Mouse (Mus musculus): Measurements from ENCODE around the gene Rps25.

DNA sequence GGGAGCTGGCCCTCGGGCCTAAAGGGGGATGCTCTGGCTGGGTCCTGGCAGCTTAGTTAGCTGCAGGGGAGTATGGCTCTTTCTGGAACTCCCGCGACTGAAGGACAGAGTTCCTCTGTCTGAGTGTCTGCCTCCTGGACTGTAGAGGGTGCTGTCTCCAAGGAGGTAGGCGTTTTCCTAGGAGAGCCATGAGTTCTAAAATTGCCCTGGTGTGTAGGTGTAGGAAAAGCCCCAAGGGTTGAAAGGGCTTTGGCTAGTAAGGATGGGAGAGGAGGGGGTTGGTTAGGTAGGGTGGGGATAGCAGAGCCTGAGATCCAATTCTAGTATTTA is 47.9 kb downstream of the Rps25 start, which contains the start of gene Upk2:
- TF ChIP-seq CTCF (IDR thresholded peaks at IDR 0.05; ENCODE audit: low read depth) (peak; percentile 62), EP300 (optimal IDR thresholded peaks at IDR 0.05) (no peak)
